Mouse (Mus musculus) induced T-regulatory cell, adult 2 months (primary cell): ENCODE results near the gene Zscan2.

Experiments
- DNase-seq: peaks from one replicate; pipeline ENCODE4 v3.0.0-alpha.2; 2012; ENCODE audit warnings: low read depth

Gene Zscan2

GRCm38 (mm10) chr7:80860729-80861274 lies at the start of gene Zscan2:
Gene Zscan2, plus strand, starts transcription at chr7:80860920.
- peak; percentile 96 for DNase-seq

- DNase-seq: no peak
Observed at GRCm38 (mm10) chr7:80813397-80813796, 47.3 kb upstream of the Zscan2 start.

GRCm38 (mm10) chr7:80816641-80817040 lies 44.1 kb upstream of the Zscan2 start:
- DNase-seq: no peak

GRCm38 (mm10) chr7:80820838-80821237 lies 39.9 kb upstream of the Zscan2 start:
- peak; percentile 58 for DNase-seq

GRCm38 (mm10) chr7:80823267-80823666 lies 37.5 kb upstream of the Zscan2 start:
- DNase-seq: no peak

GRCm38 (mm10) chr7:80823875-80824682 lies 36.6 kb upstream of the Zscan2 start:
- no peak for DNase-seq

GRCm38 (mm10) chr7:80825843-80826403 lies 34.8 kb upstream of the Zscan2 start, which contains the start of gene Iqgap1:
Gene Iqgap1, minus strand, starts transcription at chr7:80825974.
- DNase-seq: no peak

- DNase-seq: peak; percentile 84
Observed at GRCm38 (mm10) chr7:80828146-80828860, 32.4 kb upstream of the Zscan2 start.

- DNase-seq: no peak
Observed at GRCm38 (mm10) chr7:80830193-80830803, 30.4 kb upstream of the Zscan2 start.

- DNase-seq: peak; percentile 88
Observed at GRCm38 (mm10) chr7:80832191-80832590, 28.5 kb upstream of the Zscan2 start.

GRCm38 (mm10) chr7:80832996-80833650 lies 27.6 kb upstream of the Zscan2 start:
- peak; percentile 86 for DNase-seq

- no peak for DNase-seq
Observed at GRCm38 (mm10) chr7:80833651-80834532, 26.8 kb upstream of the Zscan2 start.

- DNase-seq: no peak
Observed at GRCm38 (mm10) chr7:80835984-80836652, 24.6 kb upstream of the Zscan2 start.

- DNase-seq: no peak
Observed at GRCm38 (mm10) chr7:80837736-80838135, 23.0 kb upstream of the Zscan2 start.

GRCm38 (mm10) chr7:80838247-80838646 lies 22.5 kb upstream of the Zscan2 start:
- no peak for DNase-seq

- DNase-seq: no peak
Observed at GRCm38 (mm10) chr7:80839755-80840154, 21.0 kb upstream of the Zscan2 start.

- peak; percentile 56 for DNase-seq
Observed at GRCm38 (mm10) chr7:80840241-80840640, 20.5 kb upstream of the Zscan2 start.

GRCm38 (mm10) chr7:80840937-80841336 lies 19.8 kb upstream of the Zscan2 start:
- peak; percentile 44 for DNase-seq

GRCm38 (mm10) chr7:80842132-80842531 lies 18.6 kb upstream of the Zscan2 start:
- DNase-seq: no peak

- DNase-seq: no peak
Observed at GRCm38 (mm10) chr7:80843176-80843575, 17.5 kb upstream of the Zscan2 start.
